Mouse (Mus musculus) B cell, adult 67 days (primary cell): ENCODE data around the gene Cldn19. TPM values are rescaled to one million over a fixed set of nuclear protein-coding genes. Genes with fewer than 3 reads are reported as not detected.

Experiments
- total RNA-seq, 2 experiments: library from RNA; stranded (reverse); gene quantifications; 4 replicates each; pipeline ENCODE4 v1.2.4; 2023

The Cldn19 gene
- total RNA-seq, result not detected

DNA sequence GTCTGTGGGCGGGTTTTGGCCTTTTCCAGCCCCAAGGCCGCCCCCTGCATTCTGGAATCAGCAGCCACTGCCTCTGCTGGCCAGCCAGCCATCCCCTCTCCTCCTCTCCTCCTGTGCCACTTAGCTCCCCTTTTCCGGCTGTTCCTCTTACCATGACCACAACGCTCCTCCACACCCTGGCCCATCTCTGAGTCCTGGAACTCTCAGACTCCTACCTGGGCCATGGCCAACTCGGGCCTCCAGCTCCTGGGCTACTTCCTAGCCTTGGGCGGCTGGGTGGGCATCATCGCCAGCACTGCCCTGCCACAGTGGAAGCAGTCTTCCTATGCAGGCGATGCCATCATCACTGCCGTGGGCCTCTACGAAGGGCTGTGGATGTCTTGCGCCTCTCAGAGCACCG is at the start of gene Cldn19:
Gene Cldn19, plus strand, starts transcription at position 64 of the 400 bp plus-strand sequence.

DNA sequence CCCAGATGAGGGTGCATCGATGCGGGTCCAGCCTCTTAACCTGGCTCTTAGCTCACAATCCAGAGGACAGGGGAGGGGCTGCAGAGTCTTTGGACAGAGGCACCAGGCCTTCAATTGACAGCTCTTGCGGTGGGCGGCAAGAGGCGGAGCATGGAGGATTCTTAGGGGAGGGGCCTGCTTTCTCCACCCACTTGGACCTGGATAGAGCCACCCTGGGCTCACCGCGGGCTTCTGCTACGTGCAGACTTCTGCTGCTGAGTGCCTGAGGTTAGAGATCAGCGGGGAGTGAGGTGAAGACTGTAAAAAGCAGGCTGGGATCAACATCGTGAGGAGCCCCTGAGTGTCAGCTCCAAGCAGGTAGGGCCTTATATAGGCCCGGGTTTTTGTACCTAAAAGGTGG is 37.0 kb upstream of the Cldn19 start, which contains the start of gene Tmem269:
Gene Tmem269, minus strand, starts transcription at position 49 of the 400 bp plus-strand sequence.

DNA sequence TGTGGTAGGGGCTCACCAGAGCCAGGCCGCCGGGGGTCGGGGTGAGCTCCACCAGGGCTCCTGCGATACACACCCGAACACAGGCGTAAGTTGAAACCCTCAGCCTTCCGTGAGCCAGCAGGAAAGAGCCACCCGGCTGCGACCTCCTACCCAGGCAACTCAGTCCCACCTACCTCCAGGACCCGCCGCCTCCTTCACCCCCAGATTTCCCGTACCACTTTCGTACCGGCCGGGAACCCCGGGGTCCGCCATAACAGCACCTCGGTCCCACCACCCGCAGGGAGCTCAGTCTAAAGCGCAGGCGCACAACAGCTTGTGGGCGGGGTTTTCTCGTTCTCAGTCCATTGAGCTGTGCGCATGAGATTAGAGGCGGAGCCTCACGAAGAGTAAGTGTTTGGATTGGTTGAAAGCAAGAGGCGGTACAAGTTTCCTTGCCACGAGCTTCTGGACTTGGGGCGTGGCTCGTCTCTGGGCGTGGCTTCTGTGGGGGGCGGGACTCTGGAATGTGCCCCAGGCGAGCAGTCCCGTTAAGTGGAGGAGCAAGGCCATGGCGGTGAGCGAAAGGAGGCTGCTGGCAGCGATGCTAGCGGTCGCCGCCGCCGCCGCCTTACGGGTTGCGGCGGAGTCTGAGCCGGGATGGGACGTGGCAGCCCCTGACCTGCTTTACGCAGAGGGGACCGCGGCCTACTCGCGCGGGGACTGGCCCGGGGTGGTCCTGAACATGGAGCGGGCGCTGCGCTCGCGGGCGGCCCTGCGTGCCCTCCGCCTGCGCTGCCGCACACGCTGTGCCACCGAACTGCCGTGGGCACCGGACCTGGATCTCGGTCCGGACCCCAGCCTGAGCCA is 22.6 kb upstream of the Cldn19 start, which contains the start of the genes AU022252 and P3h1:
Gene AU022252, minus strand, starts transcription at position 303 of the 846 bp plus-strand sequence.
Gene P3h1, plus strand, starts transcription at position 506 of the 846 bp plus-strand sequence.

DNA sequence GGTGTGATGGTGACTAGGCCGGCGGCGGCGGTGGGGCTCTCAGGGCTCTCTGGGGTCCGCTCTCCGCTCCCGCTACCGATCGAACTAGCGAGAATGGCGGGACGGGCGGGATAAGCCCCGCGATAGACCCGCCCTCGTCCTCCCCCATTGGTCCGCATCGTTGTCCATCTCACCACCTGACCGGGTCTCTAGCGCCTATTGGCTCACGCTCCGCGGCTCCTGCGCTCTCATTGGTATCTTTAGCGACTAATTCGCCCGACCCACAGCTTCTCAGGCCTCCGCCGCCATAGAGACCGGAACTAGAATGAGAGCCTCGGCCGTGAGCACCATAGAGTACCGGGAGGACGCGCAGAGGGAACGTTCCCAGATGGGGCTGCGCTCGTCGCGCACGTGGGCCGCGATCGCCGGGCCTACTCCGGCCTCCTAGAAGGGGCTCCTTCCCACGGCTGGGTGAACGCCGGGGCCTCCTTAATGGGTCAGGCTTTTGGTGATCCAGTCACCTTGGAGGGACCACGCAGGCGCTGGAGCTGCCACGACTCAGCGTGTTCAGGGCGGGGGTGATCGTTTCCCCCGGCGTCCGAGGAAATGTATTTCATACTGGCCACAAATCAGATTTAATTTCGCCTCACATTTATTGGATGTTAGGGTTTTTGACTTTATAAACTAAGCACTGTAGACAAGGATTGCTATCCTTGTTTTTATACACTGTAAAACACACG is 39.4 kb downstream of the Cldn19 start, which contains the start of gene Ybx1:
Gene Ybx1, minus strand, starts transcription at position 190 of the 719 bp plus-strand sequence.

Other genes with a start within 250 kb of the Cldn19 start
- gene Slc2a1, start 146.7 kb upstream of the Cldn19 start, total RNA-seq, result 10 to 100 TPM; 47.8 to 50.0 TPM
- 1 to 10 TPM; 7.6 to 9.6 TPM for gene Zfp691, start 81.2 kb upstream of the Cldn19 start, total RNA-seq
- gene Ermap, start 65.4 kb upstream of the Cldn19 start, total RNA-seq, result under 1 TPM; 0.26 to 0.47 TPM
- gene Svbp, start 60.1 kb upstream of the Cldn19 start, total RNA-seq, result 10 to 100 TPM; 23.0 to 23.4 TPM
- under 1 TPM in 1 of 2 experiments, not detected in 1; 0.52 TPM for gene Tmem269, start 37.2 kb upstream of the Cldn19 start, total RNA-seq
- gene AU022252, start 22.7 kb upstream of the Cldn19 start, total RNA-seq, result 10 to 100 TPM; 10.3 to 21.8 TPM
- 1 to 10 TPM; 6.0 TPM for gene P3h1, start 22.5 kb upstream of the Cldn19 start, total RNA-seq
- 100 to 1,000 TPM; 400 to 420 TPM for gene Ybx1, start 39.2 kb downstream of the Cldn19 start, total RNA-seq
- gene Ppih, start 65.1 kb downstream of the Cldn19 start, total RNA-seq, result 10 to 100 TPM; 29.5 to 37.9 TPM
- under 1 TPM in 1 of 2 experiments, not detected in 1; 0.30 TPM for gene Ccdc30, start 160.1 kb downstream of the Cldn19 start, total RNA-seq
- 10 to 100 TPM; 12.9 to 16.5 TPM for gene Ppcs, start 167.0 kb downstream of the Cldn19 start, total RNA-seq
- gene Zmynd12, start 167.4 kb downstream of the Cldn19 start, total RNA-seq, result not detected
- not detected for gene Rimkla, start 237.2 kb downstream of the Cldn19 start, total RNA-seq